Mouse (Mus musculus) forebrain, embryonic 13.5 days (tissue): ENCODE measurements around the gene BC035044. TPM values are rescaled to one million over a fixed set of nuclear protein-coding genes. Genes with fewer than 3 reads are reported as not detected.

ENCODE experiments used
- ATAC-seq: fragments of 200-750 bp; cut with Nextera tagmentation; 2 replicates; pipeline ENCODE4 v1.8.0; 2017
- H3K27ac ChIP-seq: fragments of 300-500 bp; sonication (generic); 2 replicates; pipeline ENCODE4 v1.5.1; 2015; ENCODE audit warnings: inconsistent platforms, mild to moderate bottlenecking, moderate library complexity
- H3K27me3 ChIP-seq: fragments of 300-500 bp; sonication (generic); 2 replicates; pipeline ENCODE4 v1.6.1; 2015; ENCODE audit warnings: mild to moderate bottlenecking, inconsistent platforms
- H3K36me3 ChIP-seq: fragments of 300-500 bp; sonication (generic); 2 replicates; pipeline ENCODE4 v1.6.1; 2015; ENCODE audit warnings: mild to moderate bottlenecking, inconsistent platforms; ENCODE audit not compliant: poor library complexity, severe bottlenecking
- H3K4me1 ChIP-seq: fragments of 300-500 bp; sonication (generic); 2 replicates; pipeline ENCODE4 v1.6.1; 2015; ENCODE audit warnings: inconsistent platforms
- H3K4me2 ChIP-seq: fragments of 300-500 bp; sonication (generic); 2 replicates; pipeline ENCODE4 v1.6.1; 2015; ENCODE audit warnings: inconsistent platforms, mild to moderate bottlenecking, moderate library complexity
- H3K4me3 ChIP-seq: fragments of 300-500 bp; sonication (generic); 2 replicates; pipeline ENCODE4 v1.5.1; 2015; ENCODE audit warnings: mild to moderate bottlenecking, inconsistent platforms
- H3K9ac ChIP-seq: fragments of 300-500 bp; sonication (generic); 2 replicates; pipeline ENCODE4 v1.6.1; 2015; ENCODE audit warnings: mild to moderate bottlenecking, inconsistent platforms
- H3K9me3 ChIP-seq: fragments of 300-500 bp; sonication (generic); replicated peaks from 2 replicates; pipeline ENCODE4 v1.6.1; 2016; ENCODE audit warnings: inconsistent platforms
- WGBS: fragments of 180-500 bp; shearing (Covaris S2); methylation state at CpG from one replicate; pipeline ENCODE4 v1.1.7; 2015; 5-methylcytosine and 5-hydroxymethylcytosine counted together
- polyA plus RNA-seq: library from polyadenylated mRNA; unstranded; fragments of >200 nt; fragmentation: Nextera tagmentation; extraction: Ambion mirVana; gene quantifications from 2 replicates; pipeline ENCODE4 v1.2.1, GENCODE M21; 2015

Gene BC035044
- polyA plus RNA-seq, 1 experiment from 2014 or later, result 0.17 TPM

GRCm38 (mm10) chr6:128871910-128872610 lies 18.9 kb downstream of the BC035044 start:
- 86% methylated on average over 1 of the region's 1 CpGs for WGBS
- Histone ChIP-seq H3K4me3 (no peak overlapping the region), H3K27me3 (no peaks in the 10 kb centered on the region), H3K4me2 (no peak overlapping the region), H3K4me1 (no peaks in the 10 kb centered on the region), H3K27ac (no peak overlapping the region), H3K36me3 (no peaks in the 10 kb centered on the region), H3K9me3 (no peaks in the 10 kb centered on the region; the same call in 1 of the 2 replicates), H3K9ac (no peak overlapping the region)
- ATAC-seq, result no peak

- no peaks in the 10 kb centered on the region for H3K9me3 ChIP-seq
- H3K27me3 ChIP-seq, result no peaks in the 10 kb centered on the region
- H3K4me1 ChIP-seq, result no peaks in the 10 kb centered on the region
- H3K4me3 ChIP-seq, result no peak overlapping the region
- WGBS, result 2% methylated on average over 3 of the region's 3 CpGs
- H3K27ac ChIP-seq, result no peak overlapping the region
- no peak overlapping the region for H3K4me2 ChIP-seq
- no peak for ATAC-seq
- H3K9ac ChIP-seq, result no peak overlapping the region
- no peaks in the 10 kb centered on the region for H3K36me3 ChIP-seq
These were observed 22.1 kb downstream of the BC035044 start for GRCm38 (mm10) chr6:128868861-128869260.

- ATAC-seq, result no peak
- Histone ChIP-seq H3K36me3 (no peaks in the 10 kb centered on the region), H3K4me3 (no peak overlapping the region), H3K9me3 (no peaks in the 10 kb centered on the region), H3K27me3 (no peaks in the 10 kb centered on the region), H3K9ac (no peak overlapping the region), H3K27ac (no peak overlapping the region), H3K4me1 (no peaks in the 10 kb centered on the region), H3K4me2 (no peak overlapping the region)
- 89% methylated on average over 2 of the region's 2 CpGs for WGBS
These were observed 33.0 kb downstream of the BC035044 start for GRCm38 (mm10) chr6:128857976-128858375.

- Histone ChIP-seq H3K9ac (no peak overlapping the region), H3K36me3 (no peaks in the 10 kb centered on the region), H3K4me2 (no peak overlapping the region), H3K27ac (no peak overlapping the region), H3K4me3 (no peak overlapping the region), H3K9me3 (no peaks in the 10 kb centered on the region), H3K4me1 (no peaks in the 10 kb centered on the region), H3K27me3 (no peaks in the 10 kb centered on the region)
- peak; percentile 71 for ATAC-seq
- 51% methylated on average over 5 of the region's 5 CpGs for WGBS
These were observed 34.7 kb downstream of the BC035044 start for GRCm38 (mm10) chr6:128856250-128856649.

GRCm38 (mm10) chr6:128855477-128855876 lies 35.4 kb downstream of the BC035044 start:
- WGBS, result 83% methylated on average over 1 of the region's 1 CpGs

GRCm38 (mm10) chr6:128854895-128855294 lies 36.0 kb downstream of the BC035044 start:
- Histone ChIP-seq H3K4me1 (no peaks in the 10 kb centered on the region), H3K27ac (no peak overlapping the region), H3K4me3 (no peak overlapping the region), H3K27me3 (no peaks in the 10 kb centered on the region), H3K9me3 (no peaks in the 10 kb centered on the region), H3K9ac (no peak overlapping the region), H3K36me3 (no peaks in the 10 kb centered on the region), H3K4me2 (no peak overlapping the region)
- 94% methylated on average over 3 of the region's 3 CpGs for WGBS
- no peak for ATAC-seq

More at GRCm38 (mm10) chr6:128855477-128855876, 35.4 kb downstream of the BC035044 start:
- Histone ChIP-seq H3K4me3 (no peak overlapping the region), H3K27ac (no peak overlapping the region), H3K4me2 (no peak overlapping the region), H3K9me3 (no peaks in the 10 kb centered on the region), H3K4me1 (no peaks in the 10 kb centered on the region), H3K36me3 (no peaks in the 10 kb centered on the region), H3K27me3 (no peaks in the 10 kb centered on the region), H3K9ac (no peak overlapping the region)
- no peak for ATAC-seq

GRCm38 (mm10) chr6:128854024-128854820 lies 36.7 kb downstream of the BC035044 start:
- Histone ChIP-seq H3K4me3 (no peak overlapping the region), H3K4me1 (no peaks in the 10 kb centered on the region), H3K27me3 (no peaks in the 10 kb centered on the region), H3K9ac (no peak overlapping the region), H3K36me3 (no peaks in the 10 kb centered on the region), H3K4me2 (peak overlapping the region; percentile 12; the same call in 1 of the 2 replicates), H3K9me3 (no peaks in the 10 kb centered on the region), H3K27ac (no peak overlapping the region)
- 47% methylated on average over 12 of the region's 12 CpGs for WGBS
- peak; percentile 74 for ATAC-seq

- no peaks in the 10 kb centered on the region for H3K4me1 ChIP-seq
- WGBS, result 86% methylated on average over 3 of the region's 3 CpGs
These were observed 38.2 kb downstream of the BC035044 start for GRCm38 (mm10) chr6:128852766-128853165.

GRCm38 (mm10) chr6:128851151-128851550 lies 39.8 kb downstream of the BC035044 start:
- no peak overlapping the region for H3K4me3 ChIP-seq
- WGBS, result 89% methylated on average over 2 of the region's 2 CpGs
- H3K4me2 ChIP-seq, result no peak overlapping the region
- H3K9ac ChIP-seq, result no peak overlapping the region
- no peaks in the 10 kb centered on the region for H3K9me3 ChIP-seq
- no peaks in the 10 kb centered on the region for H3K27me3 ChIP-seq
- H3K4me1 ChIP-seq, result no peaks in the 10 kb centered on the region
- no peak overlapping the region for H3K27ac ChIP-seq
- H3K36me3 ChIP-seq, result no peaks in the 10 kb centered on the region
- ATAC-seq, result no peak

More at GRCm38 (mm10) chr6:128852766-128853165, 38.2 kb downstream of the BC035044 start:
- no peaks in the 10 kb centered on the region for H3K36me3 ChIP-seq
- H3K9ac ChIP-seq, result no peak overlapping the region
- H3K4me3 ChIP-seq, result no peak overlapping the region
- H3K27me3 ChIP-seq, result no peaks in the 10 kb centered on the region
- no peak overlapping the region for H3K27ac ChIP-seq
- no peak for ATAC-seq
- no peaks in the 10 kb centered on the region for H3K9me3 ChIP-seq
- H3K4me2 ChIP-seq, result no peak overlapping the region

GRCm38 (mm10) chr6:128850671-128851070 lies 40.3 kb downstream of the BC035044 start:
- Histone ChIP-seq H3K27me3 (no peaks in the 10 kb centered on the region), H3K4me1 (no peaks in the 10 kb centered on the region), H3K9ac (no peak overlapping the region), H3K4me3 (no peak overlapping the region), H3K27ac (no peak overlapping the region), H3K4me2 (no peak overlapping the region), H3K36me3 (no peaks in the 10 kb centered on the region), H3K9me3 (no peaks in the 10 kb centered on the region)
- ATAC-seq, result no peak
- 84% methylated on average over 2 of the region's 2 CpGs for WGBS

GRCm38 (mm10) chr6:128849902-128850301 lies 41.0 kb downstream of the BC035044 start:
- no peak overlapping the region for H3K9ac ChIP-seq
- no peak overlapping the region for H3K27ac ChIP-seq
- ATAC-seq, result peak; percentile 36; the same call in 1 of the 2 replicates
- no peaks in the 10 kb centered on the region for H3K4me1 ChIP-seq
- no peaks in the 10 kb centered on the region for H3K9me3 ChIP-seq
- H3K36me3 ChIP-seq, result no peaks in the 10 kb centered on the region
- H3K27me3 ChIP-seq, result no peaks in the 10 kb centered on the region
- H3K4me2 ChIP-seq, result no peak overlapping the region
- 49% methylated on average over 2 of the region's 2 CpGs for WGBS
- H3K4me3 ChIP-seq, result no peak overlapping the region

- Histone ChIP-seq H3K4me3 (no peak overlapping the region), H3K4me2 (no peak overlapping the region), H3K4me1 (peaks cover 8% of the 10 kb centered on the region), H3K27ac (no peak overlapping the region), H3K27me3 (no peaks in the 10 kb centered on the region), H3K9ac (no peak overlapping the region), H3K36me3 (no peaks in the 10 kb centered on the region), H3K9me3 (no peaks in the 10 kb centered on the region)
- no peak for ATAC-seq
- 90% methylated on average over 4 of the region's 4 CpGs for WGBS
These were observed 43.5 kb downstream of the BC035044 start for GRCm38 (mm10) chr6:128847401-128847800.
